Mouse (Mus musculus) liver, adult 2 months (tissue): ENCODE measurements around the gene Hist1h2bp. TPM values are rescaled to one million over a fixed set of nuclear protein-coding genes. Genes with fewer than 3 reads are reported as not detected.
"Not testable (repeated sequence)": the region's sequence is repeated elsewhere in the genome, so short reads cannot be mapped to it uniquely, and the experiment has no call there.

Experiments used
- DNase-seq: peaks from one replicate; pipeline ENCODE4 v3.0.0-alpha.2; 2011; ENCODE audit warnings: low read depth, low spot score; ENCODE audit errors: extremely low read depth
- H3K27ac ChIP-seq: fragments of 200-500 bp; replicated peaks from 2 replicates; pipeline ENCODE4 v1.5.1; 2012; ENCODE audit warnings: low read depth, mild to moderate bottlenecking, control low read depth, inconsistent platforms, low read length; ENCODE audit not compliant: insufficient read depth
- H3K27me3 ChIP-seq: fragments of 200-500 bp; 2 replicates; pipeline ENCODE4 v1.6.1; 2012; ENCODE audit warnings: mild to moderate bottlenecking, moderate library complexity, low read length, inconsistent platforms; ENCODE audit not compliant: control insufficient read depth, insufficient read depth
- H3K36me3 ChIP-seq: fragments of 200-500 bp; 2 replicates; pipeline ENCODE4 v1.6.1; 2012; ENCODE audit warnings: low read length, inconsistent platforms; ENCODE audit not compliant: control insufficient read depth, insufficient read depth
- H3K4me1 ChIP-seq: fragments of 200-500 bp; 2 replicates; pipeline ENCODE4 v1.6.1; 2011; ENCODE audit warnings: low read length; ENCODE audit not compliant: control insufficient read depth, insufficient read depth
- H3K4me3 ChIP-seq: fragments of 200-500 bp; 2 replicates; pipeline ENCODE4 v1.5.1; 2011; ENCODE audit warnings: low read depth, mild to moderate bottlenecking, control low read depth, low read length, moderate library complexity; ENCODE audit not compliant: insufficient read depth
- H3K79me2 ChIP-seq: fragments of 200-500 bp; 2 replicates; pipeline ENCODE4 v1.6.1; 2012; ENCODE audit warnings: inconsistent platforms, mild to moderate bottlenecking, low read length, moderate library complexity; ENCODE audit not compliant: control insufficient read depth, insufficient read depth
- H3K9ac ChIP-seq: fragments of 200-500 bp; 2 replicates; pipeline ENCODE4 v1.6.1; 2012; ENCODE audit warnings: low read depth, mild to moderate bottlenecking, control low read depth, inconsistent platforms, low read length
- CTCF ChIP-seq: fragments of 200-500 bp; IDR thresholded peaks from 2 replicates; pipeline ENCODE4 v1.5.1; 2011; ENCODE audit warnings: low read depth, low read length, control low read depth
- POLR2A ChIP-seq: fragments of 200-500 bp; IDR thresholded peaks from 2 replicates; pipeline ENCODE4 v1.6.1; 2011; ENCODE audit warnings: low read length, control low read depth; ENCODE audit not compliant: insufficient read depth; ENCODE audit errors: extremely low read depth
- WGBS: fragments of 180-500 bp; shearing (Covaris S2); methylation state at CpG from one replicate; pipeline ENCODE4 v1.1.7; 2018; 5-methylcytosine and 5-hydroxymethylcytosine counted together
- polyA plus RNA-seq: library from polyadenylated mRNA; depleted of rRNA; stranded (reverse); fragments of >200 nt; gene quantifications from 2 replicates; pipeline ENCODE4 v1.2.3, GENCODE M21; 2012
- total RNA-seq: library from RNA; depleted of rRNA; stranded (reverse); fragments of >200 nt; gene quantifications from 2 replicates; pipeline ENCODE4 v1.2.3, GENCODE M21; 2014

Hist1h2bp gene
- total and polyA plus RNA-seq, 2 experiments: 0.74 TPM; not detected in 1

- DNase-seq: no peak
- no peaks in the 10 kb centered on the region; the same call in 1 of the 2 replicates for H3K79me2 ChIP-seq
- peaks cover 2% of the 10 kb centered on the region; the same call in 1 of the 2 replicates for H3K36me3 ChIP-seq
- no peak overlapping the region for H3K27ac ChIP-seq
- WGBS: 89% methylated on average over 3 of the region's 3 CpGs
- H3K9ac ChIP-seq: no peak overlapping the region
- no peak for TF ChIP-seq POLR2A
- TF ChIP-seq CTCF: no peak
- H3K4me1 ChIP-seq: peaks cover 7% of the 10 kb centered on the region
- H3K4me3 ChIP-seq: no peak overlapping the region
- no peaks in the 10 kb centered on the region for H3K27me3 ChIP-seq
These were observed 35.4 kb upstream of the Hist1h2bp start for GRCm38 (mm10) chr13:21751827-21752226.

- no peak overlapping the region for H3K27ac ChIP-seq
- WGBS: 60% methylated on average over 3 of the region's 3 CpGs
- H3K9ac ChIP-seq: no peak overlapping the region
- H3K79me2 ChIP-seq: no peaks in the 10 kb centered on the region; the same call in 1 of the 2 replicates
- peaks cover 7% of the 10 kb centered on the region for H3K4me1 ChIP-seq
- H3K36me3 ChIP-seq: no peaks in the 10 kb centered on the region; the same call in 1 of the 2 replicates
- no peak for DNase-seq
- TF ChIP-seq CTCF: no peak
- TF ChIP-seq POLR2A: no peak
- H3K27me3 ChIP-seq: no peaks in the 10 kb centered on the region
- no peak overlapping the region for H3K4me3 ChIP-seq
These were observed 34.9 kb upstream of the Hist1h2bp start for GRCm38 (mm10) chr13:21752356-21752755.

GRCm38 (mm10) chr13:21753051-21753523 lies 34.2 kb upstream of the Hist1h2bp start:
- Histone ChIP-seq H3K79me2 (no peaks in the 10 kb centered on the region; the same call in 1 of the 2 replicates), H3K9ac (peak overlapping the region; percentile 61), H3K36me3 (no peaks in the 10 kb centered on the region), H3K27ac (peak overlapping the region; percentile 37; the same call in 1 of the 2 replicates), H3K4me3 (peak overlapping the region; percentile 97), H3K4me1 (peaks cover 7% of the 10 kb centered on the region), H3K27me3 (no peaks in the 10 kb centered on the region)
- TF ChIP-seq POLR2A: no peak
- 0 out of 2 replicates have a peak, but pooled peaks have one; percentile 1 for TF ChIP-seq CTCF
- WGBS: 10% methylated on average over 10 of the region's 10 CpGs
- DNase-seq: no peak

GRCm38 (mm10) chr13:21753524-21754285 lies 33.6 kb upstream of the Hist1h2bp start, which contains the start of the genes Hist1h2ak and Hist1h2bn:
Gene Hist1h2ak (minus strand): TSS chr13:21753827.
Gene Hist1h2bn (plus strand): TSS chr13:21754123.
- not testable (repeated sequence) for H3K79me2 ChIP-seq, H3K36me3 ChIP-seq, H3K27me3 ChIP-seq, H3K4me1 ChIP-seq
- WGBS: under 1% methylated on average over 48 of the region's 50 CpGs
- H3K4me3 ChIP-seq: peak within 1 kb of the TSS; percentile 97
- TF ChIP-seq POLR2A: 0 out of 2 replicates have a peak, but pooled peaks have one; percentile 35
- peak; percentile 80 for DNase-seq
- peak within 1 kb of the TSS; percentile 77 for H3K9ac ChIP-seq
- H3K27ac ChIP-seq: peak within 1 kb of the TSS; percentile 81

GRCm38 (mm10) chr13:21754294-21755001 lies 32.8 kb upstream of the Hist1h2bp start:
- not testable (repeated sequence) for H3K27ac ChIP-seq

More at GRCm38 (mm10) chr13:21754294-21755001, 32.8 kb upstream of the Hist1h2bp start:
- under 1% methylated on average over 16 of the region's 26 CpGs for WGBS
- not testable (repeated sequence) for H3K79me2 ChIP-seq, H3K36me3 ChIP-seq, H3K4me1 ChIP-seq, H3K9ac ChIP-seq, DNase-seq, H3K27me3 ChIP-seq
- H3K4me3 ChIP-seq: peak overlapping the region; percentile 40; the same call in 1 of the 2 replicates
